Mouse (Mus musculus) brain, embryonic 14.5 days (tissue): Measurements from ENCODE around the gene Ubqln1.

Experiments
- CTCF ChIP-seq: fragments of 200-500 bp; IDR thresholded peaks from 2 replicates; pipeline ENCODE4 v1.5.1; 2012; ENCODE audit warnings: inconsistent platforms, mild to moderate bottlenecking, moderate library complexity, borderline replicate concordance; ENCODE audit not compliant: insufficient read depth, insufficient read length; ENCODE audit errors: extremely low read depth
- POLR2A ChIP-seq: fragments of 200-500 bp; IDR thresholded peaks from 2 replicates; pipeline ENCODE4 v1.6.1; 2012; ENCODE audit warnings: mild to moderate bottlenecking, inconsistent platforms, borderline replicate concordance; ENCODE audit not compliant: poor library complexity, insufficient read depth, insufficient read length, severe bottlenecking; ENCODE audit errors: extremely low read depth

DNA sequence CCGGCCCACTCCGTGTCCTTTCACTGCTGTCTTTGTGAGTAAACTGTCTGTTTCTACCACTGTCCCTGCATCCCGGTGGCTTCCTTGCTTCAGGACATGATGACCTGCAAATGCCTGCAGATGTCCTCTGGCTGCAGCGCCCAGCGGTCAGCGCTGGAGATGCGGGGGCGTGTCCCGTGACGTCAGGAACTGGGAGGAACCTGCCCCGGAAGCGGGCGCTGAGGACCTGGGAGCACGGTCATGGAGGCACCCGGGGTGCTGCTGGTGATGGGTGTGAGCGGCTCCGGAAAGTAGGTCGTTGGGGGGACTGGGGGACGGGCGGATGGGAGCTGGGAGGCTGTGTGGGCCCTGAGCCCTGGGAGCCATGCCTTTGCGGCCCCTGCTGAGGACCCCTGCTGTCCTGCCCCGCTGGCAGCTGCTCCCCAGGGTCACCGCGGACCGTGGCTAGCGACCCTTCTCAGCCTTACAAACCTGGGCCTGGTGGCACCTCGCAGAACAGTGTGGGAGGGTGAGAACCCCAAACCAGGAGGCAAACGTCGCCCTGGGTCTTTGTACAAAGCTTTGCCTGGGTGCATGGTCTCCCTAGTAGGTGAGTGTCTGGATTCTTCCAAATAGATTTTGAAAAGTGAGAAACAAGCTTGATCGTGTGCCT, 57.9 kb downstream of the Ubqln1 start, which contains the start of gene Idnk:
- TF ChIP-seq CTCF (peak; percentile 53), POLR2A (peak; percentile 41; the same call in 1 of the 2 replicates)
